Mouse (Mus musculus) limb, embryonic 14.5 days (tissue): ENCODE data around the gene Fbxw5. TPM values are rescaled to one million over a fixed set of nuclear protein-coding genes. Genes with fewer than 3 reads are reported as not detected.

Experiments
- ATAC-seq: fragments of 200-750 bp; cut with Nextera tagmentation; 2 replicates; pipeline ENCODE4 v1.8.0; 2017; ENCODE audit warnings: low read depth, moderate number of reproducible peaks, moderate TSS enrichment; ENCODE audit not compliant: low FRiP score
- DNase-seq: peaks from one replicate; pipeline ENCODE4 v3.0.0-alpha.2; 2015; ENCODE audit warnings: low spot score
- H3K27ac ChIP-seq: fragments of 300-500 bp; sonication (generic); replicated peaks from 2 replicates; pipeline ENCODE4 v1.5.1; 2014; ENCODE audit warnings: low read depth, mild to moderate bottlenecking, low read length, moderate library complexity, mixed read lengths
- H3K27me3 ChIP-seq: fragments of 300-500 bp; sonication (generic); 2 replicates; pipeline ENCODE4 v1.6.1; 2014; ENCODE audit warnings: low read length, mixed read lengths; ENCODE audit not compliant: control insufficient read depth, insufficient read depth
- H3K36me3 ChIP-seq: fragments of 300-500 bp; sonication (generic); 2 replicates; pipeline ENCODE4 v1.6.1; 2014; ENCODE audit warnings: mild to moderate bottlenecking, low read length, moderate library complexity, mixed read lengths; ENCODE audit not compliant: control insufficient read depth, insufficient read depth
- H3K4me1 ChIP-seq: fragments of 300-500 bp; sonication (generic); 2 replicates; pipeline ENCODE4 v1.6.1; 2014; ENCODE audit warnings: antibody characterized with exemption, low read length, mixed read lengths; ENCODE audit not compliant: control insufficient read depth, insufficient read depth
- H3K4me2 ChIP-seq: fragments of 300-500 bp; sonication (generic); replicated peaks from 2 replicates; pipeline ENCODE4 v1.6.1; 2014; ENCODE audit warnings: low read depth, mild to moderate bottlenecking, low read length, moderate library complexity; ENCODE audit not compliant: severe bottlenecking
- H3K4me3 ChIP-seq: fragments of 300-500 bp; sonication (generic); replicated peaks from 2 replicates; pipeline ENCODE4 v1.5.1; 2014; ENCODE audit warnings: low read length
- H3K9ac ChIP-seq: fragments of 300-500 bp; sonication (generic); 2 replicates; pipeline ENCODE4 v1.6.1; 2014; ENCODE audit warnings: mild to moderate bottlenecking, low read depth, low read length, moderate library complexity; ENCODE audit not compliant: severe bottlenecking
- H3K9me3 ChIP-seq: fragments of 300-500 bp; sonication (generic); 2 replicates; pipeline ENCODE4 v1.6.1; 2016; ENCODE audit warnings: low read length; ENCODE audit not compliant: control insufficient read depth
- POLR2A ChIP-seq: fragments of 200-500 bp; IDR thresholded peaks from 2 replicates; pipeline ENCODE4 v1.8.0; 2012; ENCODE audit warnings: inconsistent platforms, mild to moderate bottlenecking, moderate library complexity, borderline replicate concordance; ENCODE audit not compliant: insufficient read depth, insufficient read length; ENCODE audit errors: extremely low read depth
- WGBS: fragments of 180-500 bp; shearing (Covaris S2); extraction: QIAGEN DNeasy Blood & Tissue Kit; methylation state at CpG from one replicate; pipeline ENCODE4 v1.1.7; 2014; 5-methylcytosine and 5-hydroxymethylcytosine counted together
- polyA plus RNA-seq, 2 experiments: library from polyadenylated mRNA; depleted of rRNA in 1 of 2; stranded (reverse) in 1 of 2; unstranded in 1 of 2; fragments of >200 nt; fragmentation: Nextera tagmentation in 1 of 2; extraction: Ambion mirVana in 1 of 2; gene quantifications; 2 replicates each; pipeline versions ENCODE4 v1.2.1 to v1.2.3; 2012 to 2014

Gene Fbxw5
- polyA plus RNA-seq (2012; rRNA removed) (46.2 and 49.2 TPM in 2 replicates), polyA plus RNA-seq (2014; fragmentation: Nextera tagmentation; extraction: Ambion mirVana) (70.0 and 76.9 TPM in 2 replicates)

- Histone ChIP-seq H3K9me3 (no peaks in the 10 kb centered on the region), H3K36me3 (peaks cover 33% of the 10 kb centered on the region), H3K27ac (peak within 1 kb of the TSS; percentile 75), H3K4me3 (peak within 1 kb of the TSS; percentile 93), H3K4me1 (peaks cover 8% of the 10 kb centered on the region), H3K4me2 (peak within 1 kb of the TSS; percentile 95), H3K27me3 (no peaks in the 10 kb centered on the region), H3K9ac (peak within 1 kb of the TSS; percentile 96)
- DNase-seq = peak; percentile 98
- ATAC-seq = peak; percentile 94
- TF ChIP-seq POLR2A = peak; percentile 96
- WGBS = 2% methylated on average over 32 of the region's 44 CpGs
Measured at GRCm38 (mm10) chr2:25500576-25501405, at the start of gene Fbxw5. TSS of gene Fbxw5 (plus strand) at chr2:25500750.

GRCm38 (mm10) chr2:25450853-25451647 lies 49.5 kb upstream of the Fbxw5 start:
- no peaks in the 10 kb centered on the region for H3K4me1 ChIP-seq
- DNase-seq (no peak), ATAC-seq (no peak)
- no peak overlapping the region for H3K9ac ChIP-seq
- peaks cover 3% of the 10 kb centered on the region; the same call in 1 of the 2 replicates for H3K36me3 ChIP-seq
- no peak for TF ChIP-seq POLR2A
- 71% methylated on average over 8 of the region's 8 CpGs for WGBS
- H3K4me2 ChIP-seq = no peak overlapping the region
- H3K27me3 ChIP-seq = no peaks in the 10 kb centered on the region
- no peak overlapping the region for H3K27ac ChIP-seq
- no peaks in the 10 kb centered on the region for H3K9me3 ChIP-seq
- no peak overlapping the region for H3K4me3 ChIP-seq

- 24% methylated on average over 1 of the region's 1 CpGs for WGBS
- Histone ChIP-seq H3K27ac (no peak overlapping the region), H3K4me3 (no peak overlapping the region), H3K9me3 (no peaks in the 10 kb centered on the region), H3K4me2 (no peak overlapping the region), H3K4me1 (no peaks in the 10 kb centered on the region), H3K9ac (no peak overlapping the region), H3K27me3 (no peaks in the 10 kb centered on the region), H3K36me3 (0 out of 2 replicates have a peak, but pooled peaks cover 4% of the 10 kb centered on the region)
- no peak for DNase-seq
- TF ChIP-seq POLR2A = no peak
- ATAC-seq = no peak
Measured at GRCm38 (mm10) chr2:25452951-25453350, 47.6 kb upstream of the Fbxw5 start.

- Histone ChIP-seq H3K27me3 (no peaks in the 10 kb centered on the region), H3K9ac (no peak within 1 kb of the TSS; the same call in 1 of the 2 replicates), H3K36me3 (0 out of 2 replicates have a peak, but pooled peaks cover 7% of the 10 kb centered on the region), H3K9me3 (no peaks in the 10 kb centered on the region), H3K4me3 (no peak within 1 kb of the TSS), H3K4me1 (peaks cover 13% of the 10 kb centered on the region), H3K27ac (no peak within 1 kb of the TSS), H3K4me2 (no peak within 1 kb of the TSS)
- WGBS = 62% methylated on average over 14 of the region's 14 CpGs
- DNase-seq (no peak), ATAC-seq (no peak)
- TF ChIP-seq POLR2A = no peak
Measured at GRCm38 (mm10) chr2:25456205-25456953, 44.2 kb upstream of the Fbxw5 start, which contains the start of gene Clic3. TSS of gene Clic3 (plus strand) at chr2:25456838.
